Mouse (Mus musculus) intestine, postnatal 0 days (tissue): Measurements from ENCODE around the gene Abat. TPM values are rescaled to one million over a fixed set of nuclear protein-coding genes. Genes with fewer than 3 reads are reported as not detected.

Source experiments
- ATAC-seq: fragments of 200-750 bp; cut with Nextera tagmentation; 2 replicates; pipeline ENCODE4 v1.8.0; 2017; ENCODE audit warnings: mild to moderate bottlenecking, moderate TSS enrichment, moderate library complexity
- H3K27ac ChIP-seq: fragments of 300-500 bp; sonication (generic); 2 replicates; pipeline ENCODE4 v1.5.1; 2014; ENCODE audit warnings: mild to moderate bottlenecking, low read depth, low read length, moderate library complexity
- H3K27me3 ChIP-seq: fragments of 300-500 bp; sonication (generic); replicated peaks from 2 replicates; pipeline ENCODE4 v1.6.1; 2014; ENCODE audit warnings: low read length, mixed read lengths; ENCODE audit not compliant: control insufficient read depth, insufficient read depth
- H3K36me3 ChIP-seq: fragments of 300-500 bp; sonication (generic); 2 replicates; pipeline ENCODE4 v1.6.1; 2014; ENCODE audit warnings: mild to moderate bottlenecking, moderate library complexity; ENCODE audit not compliant: control insufficient read depth, insufficient read depth
- H3K4me1 ChIP-seq: fragments of 300-500 bp; sonication (generic); replicated peaks from 2 replicates; pipeline ENCODE4 v1.6.1; 2014; ENCODE audit warnings: antibody characterized with exemption, low read length, mixed read lengths; ENCODE audit not compliant: control insufficient read depth, insufficient read depth
- H3K4me2 ChIP-seq: fragments of 300-500 bp; sonication (generic); replicated peaks from 2 replicates; pipeline ENCODE4 v1.6.1; 2014; ENCODE audit warnings: low read depth, mild to moderate bottlenecking, moderate library complexity
- H3K4me3 ChIP-seq: fragments of 300-500 bp; sonication (generic); 2 replicates; pipeline ENCODE4 v1.5.1; 2014; ENCODE audit warnings: low read depth, low read length
- H3K9ac ChIP-seq: fragments of 300-500 bp; sonication (generic); 2 replicates; pipeline ENCODE4 v1.6.1; 2014; ENCODE audit warnings: mild to moderate bottlenecking, low read depth, low read length
- H3K9me3 ChIP-seq: fragments of 300-500 bp; sonication (generic); 2 replicates; pipeline ENCODE4 v1.6.1; 2016; ENCODE audit warnings: mixed run types; ENCODE audit not compliant: control insufficient read depth
- CTCF ChIP-seq: sonication (generic); IDR thresholded peaks from 2 replicates; pipeline ENCODE4 v1.5.1; 2016; ENCODE audit warnings: low read depth, mild to moderate bottlenecking, control low read depth, antibody characterized with exemption, moderate library complexity
- WGBS: fragments of 180-500 bp; shearing (Covaris S2); extraction: QIAGEN DNeasy Blood & Tissue Kit; methylation state at CpG from one replicate; pipeline ENCODE4 v1.1.7; 2014; 5-methylcytosine and 5-hydroxymethylcytosine counted together
- polyA plus RNA-seq: library from polyadenylated mRNA; unstranded; fragments of >200 nt; fragmentation: Nextera tagmentation; extraction: Ambion mirVana; gene quantifications from 2 replicates; pipeline ENCODE4 v1.2.1, GENCODE M21; 2015

The Abat gene
- polyA plus RNA-seq, 1 experiment from 2014 or later = 30.8 TPM

- Histone ChIP-seq H3K27ac (no peak overlapping the region; the same call in 1 of the 2 replicates), H3K9ac (no peak overlapping the region), H3K4me3 (no peak overlapping the region), H3K27me3 (no peaks in the 10 kb centered on the region), H3K36me3 (peaks cover 14% of the 10 kb centered on the region; the same call in 1 of the 2 replicates), H3K4me2 (no peak overlapping the region), H3K9me3 (no peaks in the 10 kb centered on the region), H3K4me1 (0 out of 2 replicates have a peak, but pooled peaks cover 11% of the 10 kb centered on the region)
- WGBS = 51% methylated on average over 4 of the region's 4 CpGs
- ATAC-seq = peak; percentile 28; the same call in 1 of the 2 replicates
- no peak for TF ChIP-seq CTCF
These were observed 59.8 kb downstream of the Abat start for GRCm38 (mm10) chr16:8573041-8573440.

- 45% methylated on average over 3 of the region's 3 CpGs for WGBS
- no peak for TF ChIP-seq CTCF
- Histone ChIP-seq H3K27me3 (no peaks in the 10 kb centered on the region), H3K27ac (no peak overlapping the region), H3K4me1 (0 out of 2 replicates have a peak, but pooled peaks cover 11% of the 10 kb centered on the region), H3K4me3 (no peak overlapping the region), H3K9me3 (no peaks in the 10 kb centered on the region), H3K4me2 (no peak overlapping the region), H3K9ac (no peak overlapping the region), H3K36me3 (peaks cover 22% of the 10 kb centered on the region)
- ATAC-seq = no peak
These were observed 60.5 kb downstream of the Abat start for GRCm38 (mm10) chr16:8573751-8574150.

GRCm38 (mm10) chr16:8574316-8574715 is 61.1 kb downstream of the Abat start:
- no peak overlapping the region for H3K4me2 ChIP-seq
- WGBS = 90% methylated on average over 11 of the region's 11 CpGs
- H3K36me3 ChIP-seq = peaks cover 25% of the 10 kb centered on the region
- no peaks in the 10 kb centered on the region for H3K9me3 ChIP-seq
- no peak overlapping the region for H3K9ac ChIP-seq
- TF ChIP-seq CTCF = no peak
- ATAC-seq = no peak
- H3K27ac ChIP-seq = no peak overlapping the region
- 0 out of 2 replicates have a peak, but pooled peaks cover 11% of the 10 kb centered on the region for H3K4me1 ChIP-seq
- no peak overlapping the region for H3K4me3 ChIP-seq
- no peaks in the 10 kb centered on the region for H3K27me3 ChIP-seq

GRCm38 (mm10) chr16:8576111-8576510 is 62.9 kb downstream of the Abat start:
- ATAC-seq = no peak
- Histone ChIP-seq H3K9me3 (no peaks in the 10 kb centered on the region), H3K27me3 (no peaks in the 10 kb centered on the region), H3K9ac (no peak overlapping the region), H3K4me1 (no peaks in the 10 kb centered on the region), H3K4me2 (no peak overlapping the region), H3K27ac (no peak overlapping the region), H3K4me3 (no peak overlapping the region), H3K36me3 (peaks cover 25% of the 10 kb centered on the region)
- WGBS = 81% methylated on average over 3 of the region's 3 CpGs
- TF ChIP-seq CTCF = no peak

GRCm38 (mm10) chr16:8576901-8577300 is 63.7 kb downstream of the Abat start:
- Histone ChIP-seq H3K9ac (no peak overlapping the region), H3K9me3 (no peaks in the 10 kb centered on the region), H3K27ac (no peak overlapping the region), H3K4me2 (no peak overlapping the region), H3K36me3 (peaks cover 28% of the 10 kb centered on the region), H3K4me3 (no peak overlapping the region), H3K4me1 (no peaks in the 10 kb centered on the region), H3K27me3 (no peaks in the 10 kb centered on the region)
- TF ChIP-seq CTCF = no peak
- 64% methylated on average over 3 of the region's 3 CpGs for WGBS
- no peak for ATAC-seq

- Histone ChIP-seq H3K9ac (no peak overlapping the region), H3K4me1 (no peaks in the 10 kb centered on the region), H3K36me3 (peaks cover 42% of the 10 kb centered on the region), H3K4me3 (no peak overlapping the region), H3K27me3 (no peaks in the 10 kb centered on the region), H3K4me2 (no peak overlapping the region), H3K9me3 (no peaks in the 10 kb centered on the region), H3K27ac (no peak overlapping the region)
- 70% methylated on average over 4 of the region's 4 CpGs for WGBS
- ATAC-seq = no peak
- TF ChIP-seq CTCF = no peak
These were observed 65.1 kb downstream of the Abat start for GRCm38 (mm10) chr16:8578326-8578725.

- no peak for TF ChIP-seq CTCF
- Histone ChIP-seq H3K4me2 (no peak overlapping the region), H3K9ac (no peak overlapping the region), H3K27ac (no peak overlapping the region), H3K36me3 (peaks cover 48% of the 10 kb centered on the region), H3K4me3 (no peak overlapping the region), H3K9me3 (no peaks in the 10 kb centered on the region), H3K27me3 (no peaks in the 10 kb centered on the region), H3K4me1 (no peaks in the 10 kb centered on the region)
- no peak for ATAC-seq
- WGBS = 49% methylated on average over 5 of the region's 5 CpGs
These were observed 66.3 kb downstream of the Abat start for GRCm38 (mm10) chr16:8579546-8579945.
